Mouse (Mus musculus) retina, postnatal 1 day (tissue): ENCODE results near the gene Nfic.
"Not testable (repeated sequence)": the region's sequence is repeated elsewhere in the genome, so short reads cannot be mapped to it uniquely, and the experiment has no call there.

Source experiments
- DNase-seq: peaks from one replicate; pipeline ENCODE4 v3.0.0-alpha.2; 2012

The Nfic gene

DNA sequence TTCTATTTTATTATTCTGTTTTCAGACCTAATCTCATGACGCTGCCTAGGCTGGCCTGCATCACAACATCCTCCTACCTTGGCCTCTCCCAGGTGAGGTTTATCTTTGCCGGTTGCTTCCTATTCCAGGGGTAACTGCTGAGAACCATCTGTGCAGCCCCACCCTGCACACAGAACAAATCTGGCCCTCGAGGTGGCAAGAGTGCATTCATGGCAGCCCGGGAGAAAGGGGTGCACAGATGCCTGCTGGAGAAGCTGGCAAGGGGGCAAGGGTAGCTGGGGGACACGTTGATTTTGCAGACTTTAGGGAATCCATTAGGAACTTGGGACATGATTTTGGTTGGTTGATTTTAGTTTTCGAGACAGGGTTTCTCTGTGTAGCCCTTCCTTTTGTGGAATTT is 2.8 kb upstream of the Nfic start:
- DNase-seq = no peak

DNA sequence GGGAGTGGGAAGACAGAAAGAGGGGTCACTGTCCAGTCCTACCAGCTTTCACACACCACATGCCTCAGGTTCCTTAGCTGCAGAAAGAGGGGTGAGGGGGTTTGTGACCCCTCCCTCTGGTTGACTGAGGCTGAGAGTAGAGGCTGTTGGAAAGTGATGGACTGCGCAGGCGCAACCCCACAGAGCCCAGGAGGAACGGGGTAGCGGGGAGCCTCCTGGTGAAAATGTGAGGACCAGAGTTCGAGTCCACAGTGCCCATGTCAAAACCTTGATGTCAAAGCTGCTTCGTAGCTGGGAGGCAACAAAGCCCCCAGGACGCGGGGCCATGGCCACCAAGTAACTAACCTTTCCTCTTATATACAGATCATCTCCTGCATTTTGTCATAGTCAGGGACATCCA is 2.2 kb upstream of the Nfic start:
- no peak for DNase-seq

DNA sequence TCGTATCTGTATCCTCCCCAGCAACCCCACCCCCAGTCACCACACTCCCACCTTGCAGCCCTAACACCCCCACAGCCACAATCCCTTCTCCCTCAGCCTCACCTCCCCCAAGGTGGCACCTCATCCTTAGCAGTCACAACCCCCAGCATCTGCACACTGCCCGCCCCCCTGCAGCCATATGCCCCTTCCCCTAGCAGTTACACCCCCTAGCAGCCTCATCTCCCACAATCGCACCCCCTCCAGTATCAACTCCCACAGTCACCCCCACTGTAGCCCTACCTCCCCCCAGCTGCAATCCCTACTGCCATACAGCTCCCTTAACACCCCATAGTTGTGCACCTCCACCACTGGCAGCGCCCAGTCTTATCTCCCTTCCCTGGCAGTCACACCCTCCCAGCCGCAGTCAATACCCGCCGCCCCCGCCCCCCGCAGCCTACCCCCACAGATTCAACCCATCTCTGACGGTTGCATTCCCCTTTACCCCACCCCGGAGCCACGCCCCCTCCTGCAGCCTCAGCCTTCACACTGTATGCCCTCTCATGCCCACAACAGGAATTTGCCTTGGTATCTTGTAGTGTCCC is 1.6 kb upstream of the Nfic start:
- no peak for DNase-seq

DNA sequence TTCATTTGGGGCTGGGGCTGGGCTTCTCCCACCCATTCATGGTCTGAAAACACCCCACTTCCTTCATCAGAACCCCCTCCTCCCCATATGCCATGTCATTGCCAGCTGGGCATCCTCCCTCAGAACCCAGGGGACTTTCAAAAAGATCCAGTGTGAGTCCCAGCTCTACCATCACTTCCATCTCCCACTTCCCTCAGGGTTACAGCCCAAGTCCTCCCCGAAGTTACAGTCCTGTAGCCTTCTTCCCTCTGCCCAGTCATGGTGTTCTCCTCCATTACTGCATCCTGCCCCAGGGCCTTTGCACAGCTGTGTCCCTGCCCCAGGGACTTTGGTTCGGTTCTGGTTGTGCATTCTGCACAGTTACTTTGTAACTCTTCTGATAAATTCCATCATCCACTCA is 1.3 kb downstream of the Nfic start:
- DNase-seq = no peak

DNA sequence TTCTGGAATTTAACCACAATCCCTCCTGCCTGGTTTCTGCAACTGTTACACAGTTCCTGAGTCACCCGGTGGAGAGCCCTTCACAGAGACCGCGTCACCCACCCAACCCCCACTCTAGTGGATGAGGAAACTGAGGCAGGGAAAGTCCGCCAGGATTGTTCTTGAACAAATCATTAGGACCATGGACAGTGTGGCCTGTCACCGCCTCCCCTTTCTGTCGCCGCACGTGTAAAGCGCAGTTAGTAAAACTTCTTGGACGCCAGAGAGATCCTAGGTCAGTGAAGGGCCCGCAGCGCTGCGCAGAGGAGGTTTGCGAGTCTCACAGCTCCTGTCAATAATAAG is 2.5 kb downstream of the Nfic start:
- no peak for DNase-seq

DNA sequence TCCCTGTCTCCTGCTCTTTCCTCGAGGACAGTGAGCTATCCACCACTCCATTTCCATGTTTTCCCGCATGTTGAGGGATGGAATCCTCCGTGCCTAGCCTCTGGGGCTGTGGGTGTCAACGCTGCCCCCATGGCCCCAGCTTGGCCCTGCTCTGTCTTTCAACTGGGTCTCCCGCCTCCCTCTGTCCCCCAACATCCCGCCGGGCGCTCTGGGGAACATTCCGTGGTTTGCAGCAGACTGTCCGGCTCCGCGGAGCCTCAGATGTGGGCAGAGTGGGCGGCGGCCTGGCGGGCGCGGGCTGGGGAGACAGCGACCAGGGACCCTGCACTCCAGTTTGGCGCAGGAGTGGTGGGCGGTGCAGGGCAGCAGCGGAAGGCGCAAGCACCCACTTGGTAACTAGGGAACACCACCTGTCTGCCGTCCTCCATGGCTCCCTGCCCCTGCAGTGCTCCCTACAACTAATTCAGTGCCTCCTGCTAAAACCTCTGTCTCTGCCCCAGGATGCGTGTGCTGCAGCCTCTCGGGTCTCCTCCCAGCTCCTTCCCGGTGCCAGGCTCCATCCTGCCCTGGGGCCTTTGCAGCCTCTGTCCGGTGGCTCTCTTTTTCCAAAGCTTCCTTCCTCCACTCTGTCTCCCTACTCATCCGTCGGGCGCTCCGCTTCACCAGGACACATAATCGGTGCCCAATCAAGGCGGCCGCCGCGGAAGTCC is 3.0 kb downstream of the Nfic start:
- no peak for DNase-seq

DNA sequence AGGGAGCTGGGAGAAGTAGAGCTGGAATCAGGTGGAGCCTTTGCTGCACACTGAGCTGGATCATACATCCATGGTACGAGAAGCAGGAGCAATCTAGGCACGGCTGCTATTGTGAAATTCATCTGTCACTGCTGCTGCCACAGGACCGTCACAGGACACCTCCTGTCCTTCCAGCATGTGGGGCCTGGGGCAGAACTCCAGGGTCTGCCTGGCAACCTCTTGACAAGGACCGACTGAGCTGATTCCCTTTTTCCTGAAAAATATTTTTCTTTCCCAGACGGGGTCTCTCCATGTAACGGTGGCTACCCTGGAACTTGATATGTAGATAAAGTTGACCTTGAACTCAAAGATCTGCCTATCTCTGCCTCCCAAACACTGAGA is 4.1 kb downstream of the Nfic start:
- no peak for DNase-seq

DNA sequence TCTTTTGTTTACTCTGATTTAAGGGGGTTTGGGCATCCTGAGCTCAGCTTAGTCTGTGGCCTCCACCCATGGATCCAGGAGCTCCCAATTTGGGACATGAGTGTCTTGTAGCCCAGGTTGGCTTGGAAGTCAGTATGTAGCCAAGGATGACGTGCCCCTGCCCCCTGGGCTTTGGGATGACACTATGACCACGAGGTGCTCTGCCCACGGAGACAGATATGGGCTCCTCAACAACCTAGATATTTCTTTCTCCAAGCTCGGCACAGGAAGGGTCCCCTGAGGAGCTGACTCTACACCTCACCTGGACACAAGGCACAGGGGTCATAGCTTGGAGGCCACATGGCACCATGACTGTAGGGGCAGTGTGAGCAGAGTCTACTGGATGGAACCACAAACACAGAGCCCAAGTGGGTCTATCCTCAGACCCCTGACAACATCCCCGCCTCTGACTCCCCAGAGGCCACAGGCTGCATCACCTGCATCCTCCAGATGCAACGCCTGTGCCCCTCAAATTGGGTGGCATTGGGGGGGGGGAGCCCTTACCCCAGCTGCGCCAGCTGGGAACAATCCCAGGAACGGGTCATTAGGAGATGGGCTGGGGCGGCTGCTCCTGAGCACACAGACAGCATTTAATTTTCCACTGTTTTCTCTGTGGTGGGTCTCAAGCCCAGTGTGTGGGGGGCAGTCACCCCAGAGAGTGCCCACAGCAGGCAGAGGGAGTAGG is 4.6 kb downstream of the Nfic start:
- DNase-seq = no peak

DNA sequence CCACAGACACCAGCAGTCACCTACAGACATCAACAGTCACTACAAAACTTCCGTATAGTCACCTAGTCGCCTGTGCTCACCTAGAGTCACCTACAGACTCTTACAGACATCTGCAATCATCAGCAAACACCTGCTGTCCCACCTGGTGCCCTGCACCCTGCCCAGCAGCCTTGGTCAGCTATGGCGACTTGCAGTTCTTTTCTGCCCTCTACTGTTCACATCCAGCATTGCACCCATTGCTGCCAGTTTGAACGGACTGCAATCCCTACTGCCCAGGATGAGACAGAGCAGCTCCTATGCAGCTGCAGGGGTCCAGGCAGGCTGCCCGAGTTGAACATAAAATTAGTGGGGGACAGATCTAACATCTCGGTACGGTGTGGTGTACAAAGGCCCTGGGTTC is 5.3 kb downstream of the Nfic start:
- peak; percentile 91 for DNase-seq

DNA sequence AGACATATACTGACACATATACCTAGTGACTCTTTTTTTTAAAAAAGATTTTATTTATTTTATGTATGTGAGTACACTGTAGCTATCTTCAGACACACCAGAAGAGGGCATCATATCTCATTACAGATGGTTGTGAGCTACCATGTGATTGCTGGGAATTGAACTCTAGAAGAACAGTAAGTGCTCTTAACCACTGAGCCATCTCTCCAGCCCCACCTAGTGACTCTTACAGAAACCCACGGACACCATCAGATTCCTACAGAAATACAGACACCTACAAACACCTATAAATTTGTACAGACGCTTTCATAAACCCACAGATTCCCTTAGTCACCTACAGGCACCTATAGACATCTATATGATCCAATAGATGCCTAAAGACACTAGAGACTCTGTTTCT is 9.9 kb downstream of the Nfic start:
- DNase-seq = not testable (repeated sequence)

DNA sequence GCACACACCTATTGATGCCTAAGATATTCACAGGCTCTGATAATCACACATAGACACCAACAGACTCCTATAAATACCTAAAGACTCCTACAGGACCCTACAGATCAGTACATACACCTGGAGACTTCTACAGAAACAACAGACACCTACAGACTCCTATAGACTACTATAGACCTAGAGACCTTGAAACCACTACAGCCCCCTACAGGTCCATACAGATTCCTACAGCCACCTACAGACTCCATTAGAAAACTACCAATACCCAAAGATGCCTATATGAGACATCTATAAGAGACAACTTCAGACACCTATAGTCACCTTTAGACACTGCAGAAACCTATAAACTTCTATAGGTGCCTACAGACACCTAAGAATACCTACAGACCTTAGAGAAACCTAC is 14.4 kb downstream of the Nfic start:
- no peak for DNase-seq

DNA sequence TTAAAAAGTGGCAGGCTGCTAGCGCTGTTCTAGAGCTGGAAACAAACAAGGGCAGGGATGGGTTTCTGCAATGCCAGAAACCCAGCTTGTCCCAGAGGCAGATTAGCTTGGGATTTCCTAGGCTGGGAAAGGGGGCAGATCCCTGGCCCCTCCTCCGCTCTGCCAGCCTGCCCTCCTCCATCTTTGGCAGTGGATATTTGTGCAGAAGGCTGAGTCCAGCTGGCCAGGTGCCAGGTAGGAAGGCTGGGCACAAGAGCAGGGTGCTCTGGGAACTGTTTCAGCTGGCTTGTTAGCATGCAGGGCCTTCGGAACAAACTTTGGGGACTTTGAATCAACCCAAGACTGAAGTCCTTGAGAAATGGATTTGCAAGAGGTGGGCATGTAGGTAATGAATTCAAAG is 20.0 kb downstream of the Nfic start:
- peak; percentile 59 for DNase-seq

DNA sequence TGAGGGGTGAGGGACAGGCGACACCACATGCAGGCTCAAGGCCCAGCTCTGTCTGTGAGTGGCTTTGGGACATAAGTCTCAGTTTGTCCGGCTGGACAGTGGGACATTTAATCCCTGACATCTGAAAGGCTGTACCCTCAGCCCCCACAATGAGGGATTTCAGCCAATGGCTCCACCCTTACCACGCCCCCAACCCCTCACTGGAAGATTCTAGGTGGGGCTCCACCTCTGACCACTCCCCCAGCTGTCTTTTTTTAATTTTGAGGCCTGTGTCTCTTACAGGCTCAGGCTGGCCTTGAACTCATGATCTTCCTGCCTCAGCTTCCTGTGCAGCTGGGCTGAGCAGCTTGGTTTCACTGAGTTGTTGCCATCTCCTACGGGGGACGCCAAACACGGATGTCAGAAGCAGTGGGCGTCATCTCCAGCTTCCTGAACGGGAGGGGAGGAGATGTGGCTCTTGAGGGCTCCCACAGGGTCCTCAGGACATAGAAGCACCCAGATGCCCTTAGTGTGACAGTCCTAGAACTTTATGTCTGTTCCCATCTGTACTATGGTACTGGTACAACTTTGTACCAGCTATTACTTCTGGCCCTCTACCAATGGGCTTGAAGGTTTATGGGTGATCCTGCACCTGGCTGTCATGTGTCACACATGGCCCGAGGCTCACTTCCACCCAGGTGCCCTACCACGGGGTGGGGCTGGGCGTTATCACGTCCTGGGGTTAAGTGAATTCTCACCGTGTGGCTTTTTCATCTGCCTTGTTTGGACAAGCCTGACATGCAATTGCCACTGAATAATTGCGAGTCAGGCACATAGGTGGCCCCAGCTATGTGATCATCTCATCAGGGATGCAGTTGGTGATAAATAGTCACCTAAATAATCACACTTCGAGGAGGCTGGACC is 20.8 kb downstream of the Nfic start:
- no peak for DNase-seq

DNA sequence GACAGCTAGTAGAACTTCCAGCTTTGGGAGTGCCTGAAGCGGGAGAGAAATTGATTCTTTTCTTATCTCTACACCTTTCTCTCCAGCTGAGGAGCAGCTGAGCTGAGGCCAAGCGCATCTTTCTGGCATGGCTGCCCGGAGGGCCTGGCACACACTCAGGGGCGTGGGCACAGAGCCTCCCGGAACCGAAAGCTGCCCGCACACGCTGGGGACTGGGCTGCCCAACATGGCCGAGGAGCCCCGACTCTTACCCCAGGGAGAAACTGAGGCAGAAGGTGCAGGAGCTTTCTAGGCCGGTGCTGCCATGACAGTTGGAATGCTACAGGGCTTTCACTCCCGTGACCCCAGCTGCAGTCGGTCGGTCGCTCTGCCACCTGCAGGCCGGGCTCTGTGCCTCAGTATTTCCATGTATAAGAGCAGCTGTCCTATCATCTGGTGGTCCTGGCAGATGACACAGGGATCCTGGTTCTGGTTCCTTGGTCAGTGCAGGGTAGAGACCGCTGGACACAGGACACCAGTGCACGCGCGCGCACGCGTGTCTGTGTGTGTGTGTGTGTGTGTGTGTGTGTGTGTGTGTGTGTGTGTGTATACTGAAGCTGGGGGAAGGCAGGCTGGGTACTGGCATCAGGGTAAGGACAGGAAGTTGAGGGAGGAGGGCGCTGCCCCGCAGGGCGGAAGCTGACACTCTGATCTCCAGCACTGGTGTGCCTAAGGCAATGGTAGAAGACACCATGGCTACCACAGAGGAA is 21.7 kb downstream of the Nfic start:
- no peak for DNase-seq

DNA sequence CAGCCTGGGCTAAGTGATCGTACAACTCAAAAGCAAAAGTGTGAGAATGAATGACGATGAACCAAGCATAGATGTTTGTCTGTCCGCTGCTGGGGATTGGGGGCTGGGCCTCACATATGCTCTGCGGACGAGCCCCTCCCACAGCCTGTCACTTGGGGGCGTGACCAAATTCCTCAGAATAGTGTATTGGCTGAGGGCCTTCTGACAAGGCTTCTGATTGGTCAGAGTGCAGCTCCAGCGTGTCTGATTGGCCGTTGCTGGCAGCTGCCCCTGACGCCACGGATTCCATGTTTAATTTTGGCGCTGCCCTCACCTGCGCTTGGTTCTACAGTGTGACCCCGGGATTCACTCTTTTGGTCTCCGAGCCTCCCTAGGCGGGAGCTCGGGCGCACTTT is 22.6 kb downstream of the Nfic start:
- DNase-seq = peak; percentile 98

DNA sequence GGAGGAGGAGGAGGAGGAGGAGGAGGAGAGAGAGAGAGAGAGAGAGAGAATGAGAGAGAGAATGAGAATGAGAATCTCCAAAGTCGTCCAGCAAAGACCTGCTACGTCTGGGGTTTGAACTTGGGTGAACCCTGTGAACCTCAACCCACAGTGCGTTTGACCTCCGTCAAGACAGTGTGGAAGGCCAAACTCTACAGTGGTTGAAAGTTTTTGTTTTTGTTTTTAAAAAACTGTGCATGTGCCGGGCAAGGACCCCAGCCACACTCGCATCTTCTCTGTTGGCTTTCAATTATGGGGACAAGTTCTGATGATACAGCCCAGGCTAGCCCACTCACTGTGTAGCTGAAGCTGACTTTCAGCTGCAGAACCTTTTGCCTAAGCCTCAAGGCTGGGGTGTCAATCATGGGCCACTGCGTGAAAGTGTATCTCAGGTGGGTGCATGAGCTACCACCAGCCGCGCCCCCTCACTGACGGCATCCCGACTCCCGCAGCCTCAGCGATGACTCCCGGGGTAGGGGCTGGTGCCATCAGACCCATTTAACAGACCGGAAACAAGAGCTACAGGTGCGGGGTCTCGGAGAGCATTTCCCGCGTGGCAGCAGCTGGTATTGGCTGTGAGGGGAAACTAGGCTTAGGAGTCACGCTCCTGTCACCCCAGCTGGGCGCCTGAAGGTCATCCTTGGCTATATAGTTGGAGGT is 23.1 kb downstream of the Nfic start:
- DNase-seq = no peak

DNA sequence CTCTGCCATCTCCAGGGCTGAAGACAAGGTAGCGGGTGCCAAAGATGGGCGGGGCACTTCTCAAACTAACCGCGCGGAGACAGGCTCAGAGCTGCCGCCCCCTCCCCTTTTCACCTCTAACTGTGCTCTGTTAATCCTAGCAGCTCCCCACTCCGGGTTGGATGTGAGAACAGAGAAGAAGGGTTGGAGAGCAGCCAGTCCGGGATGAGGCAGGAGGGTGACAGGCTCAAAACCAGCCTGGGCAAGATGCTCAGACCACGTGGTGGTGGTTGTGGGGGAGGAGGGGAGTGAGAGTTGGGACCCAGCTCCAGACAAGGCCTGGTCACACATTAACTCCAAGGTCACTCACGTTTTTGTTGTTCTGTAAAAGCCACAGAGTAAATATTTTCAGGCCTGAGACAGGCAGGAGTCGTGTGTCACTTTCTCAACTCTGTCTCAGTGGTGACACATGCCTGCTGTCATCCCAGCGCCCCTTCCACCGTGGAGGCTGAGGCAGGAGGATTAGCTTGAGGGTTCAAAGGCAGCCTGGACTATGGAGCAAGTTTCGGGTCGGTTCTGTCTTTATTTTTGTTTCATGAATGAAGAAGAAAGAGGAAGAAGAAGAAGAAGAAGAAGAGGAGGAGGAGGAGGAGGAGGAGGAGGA is 23.8 kb downstream of the Nfic start:
- peak; percentile 80 for DNase-seq

DNA sequence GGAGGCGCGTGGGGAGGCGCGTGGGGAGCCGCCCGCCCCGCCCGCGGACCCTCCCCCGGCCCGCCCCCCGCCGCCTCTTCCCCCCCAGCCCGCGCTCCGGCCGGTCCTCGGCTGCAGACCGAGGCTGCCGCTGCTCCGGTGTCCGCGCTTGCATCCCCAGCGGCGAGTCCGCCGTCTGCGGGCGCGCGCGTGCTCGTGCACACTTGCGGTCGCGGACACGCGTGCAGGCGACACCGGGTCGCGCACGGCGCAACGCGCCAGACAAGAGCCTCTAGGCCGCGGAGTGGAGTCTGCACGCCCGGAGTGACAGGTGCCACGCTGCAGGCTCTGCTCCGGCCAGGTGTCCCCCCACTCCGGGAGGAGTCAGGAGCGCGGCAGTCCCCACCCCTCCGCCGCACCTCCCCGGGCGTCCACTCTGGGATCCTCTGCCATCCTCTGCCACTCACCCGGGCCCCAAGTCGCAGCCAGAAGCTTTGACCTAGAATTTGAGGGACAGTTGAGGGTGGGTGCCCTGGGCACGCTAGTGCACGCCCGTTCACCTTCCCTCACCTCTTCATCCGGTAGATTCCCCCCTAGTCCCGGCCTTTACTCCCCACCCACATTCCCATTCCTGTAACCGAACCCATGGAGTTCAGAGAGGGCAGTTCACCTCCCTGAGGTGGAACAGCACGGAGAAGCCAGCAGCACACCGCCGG is 24.5 kb downstream of the Nfic start:
- DNase-seq = peak; percentile 80

DNA sequence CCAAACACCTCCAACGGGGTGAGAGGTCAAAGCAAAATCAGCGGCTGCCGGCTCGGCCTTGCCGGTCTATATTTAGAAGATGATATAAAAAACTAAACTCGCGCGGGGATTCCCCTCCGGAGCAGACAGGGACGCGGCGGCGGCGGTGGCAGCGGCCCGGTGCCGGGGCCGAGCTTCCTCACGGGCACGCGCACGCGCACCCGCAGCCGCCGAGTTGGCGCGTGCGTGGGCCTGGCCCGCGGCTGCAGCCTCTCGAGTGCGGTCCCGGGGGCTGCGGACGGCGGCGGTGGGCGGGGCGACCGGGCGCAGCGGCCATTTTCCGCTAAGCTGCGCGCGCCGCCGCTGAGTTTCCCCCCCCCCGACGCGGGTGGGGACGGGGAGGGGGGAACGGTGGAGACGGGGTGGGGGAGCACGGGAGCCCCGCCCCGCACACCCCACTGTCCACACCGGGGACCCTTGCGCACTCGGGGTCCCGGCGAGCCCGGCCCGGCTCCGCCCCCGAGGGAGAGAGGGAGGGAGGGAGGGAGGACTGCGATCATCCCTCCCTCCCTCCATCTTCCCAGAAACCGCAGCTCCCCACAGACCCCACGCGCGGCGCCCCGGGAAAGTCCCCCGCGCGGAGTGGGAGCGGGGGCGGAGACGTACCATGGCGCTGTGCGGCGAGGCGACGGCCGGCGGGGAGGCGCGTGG is 25.1 kb downstream of the Nfic start:
- DNase-seq = peak; percentile 87

DNA sequence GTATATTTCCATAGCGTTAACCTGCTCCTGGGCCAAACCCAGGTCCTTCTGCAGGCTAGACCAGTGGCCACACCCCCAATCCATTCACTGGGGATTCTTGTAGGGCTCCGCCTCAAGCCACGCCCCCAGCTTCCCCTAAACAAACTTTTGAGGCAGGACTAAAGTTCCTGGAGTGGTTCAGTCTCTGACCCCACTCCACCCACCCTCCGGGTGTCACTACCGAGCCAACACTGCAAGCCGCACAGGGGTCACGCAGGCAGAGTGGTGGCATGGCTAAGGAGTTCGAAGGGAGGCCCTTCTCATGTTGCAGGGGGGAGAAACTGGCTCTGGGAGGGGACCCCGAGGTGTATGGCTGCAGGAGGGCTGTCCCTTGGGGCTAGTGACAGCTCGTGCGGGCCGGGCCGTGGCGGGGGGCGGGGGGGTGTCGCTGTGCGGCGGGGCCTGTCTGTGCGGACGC is 25.8 kb downstream of the Nfic start:
- peak; percentile 85 for DNase-seq
